Mouse (Mus musculus): ENCODE data around the gene Znrf4. TPM values are rescaled to one million over a fixed set of nuclear protein-coding genes. Genes with fewer than 3 reads are reported as not detected.

The Znrf4 gene
- polyA plus RNA-seq, 1 experiment from 2014 or later = not detected

Other genes with a start within 250 kb of the Znrf4 start
- gene Ticam1, start 235.6 kb downstream of the Znrf4 start, polyA plus RNA-seq (2015; fragmentation: Nextera tagmentation; extraction: Ambion mirVana) = 11.3 and 13.3 TPM in 2 replicates
- gene Plin3, start 219.6 kb downstream of the Znrf4 start, polyA plus RNA-seq (2015; fragmentation: Nextera tagmentation; extraction: Ambion mirVana) = 153 and 195 TPM in 2 replicates
- gene Arrdc5, start 212.1 kb downstream of the Znrf4 start, polyA plus RNA-seq (2015; fragmentation: Nextera tagmentation; extraction: Ambion mirVana) = not detected in 2 replicates
- gene Uhrf1, start 209.1 kb downstream of the Znrf4 start, polyA plus RNA-seq (2015; fragmentation: Nextera tagmentation; extraction: Ambion mirVana) = 124 and 125 TPM in 2 replicates
- 25.1 and 27.5 TPM in 2 replicates for gene Kdm4b, start 186.4 kb downstream of the Znrf4 start, polyA plus RNA-seq (2015; fragmentation: Nextera tagmentation; extraction: Ambion mirVana)
- gene Ptprs, start 35.9 kb downstream of the Znrf4 start, polyA plus RNA-seq (2015; fragmentation: Nextera tagmentation; extraction: Ambion mirVana) = 56.3 and 56.8 TPM in 2 replicates
- gene Gm20219, start 42.0 kb upstream of the Znrf4 start, polyA plus RNA-seq (2015; fragmentation: Nextera tagmentation; extraction: Ambion mirVana) = 1.3 and 1.4 TPM in 2 replicates
- 66.7 and 74.7 TPM in 2 replicates for gene Safb2, start 72.2 kb upstream of the Znrf4 start, polyA plus RNA-seq (2015; fragmentation: Nextera tagmentation; extraction: Ambion mirVana)
- 79.3 and 86.2 TPM in 2 replicates for gene Safb, start 72.4 kb upstream of the Znrf4 start, polyA plus RNA-seq (2015; fragmentation: Nextera tagmentation; extraction: Ambion mirVana)
- gene 2410015M20Rik, start 97.3 kb upstream of the Znrf4 start, polyA plus RNA-seq (2015; fragmentation: Nextera tagmentation; extraction: Ambion mirVana) = 283 and 287 TPM in 2 replicates
- 1,919 and 1,958 TPM in 2 replicates for gene Rpl36, start 101.0 kb upstream of the Znrf4 start, polyA plus RNA-seq (2015; fragmentation: Nextera tagmentation; extraction: Ambion mirVana)
- 62.6 and 70.0 TPM in 2 replicates for gene Lonp1, start 114.5 kb upstream of the Znrf4 start, polyA plus RNA-seq (2015; fragmentation: Nextera tagmentation; extraction: Ambion mirVana)
- 0.48 and 0.68 TPM in 2 replicates for gene Catsperd, start 115.7 kb upstream of the Znrf4 start, polyA plus RNA-seq (2015; fragmentation: Nextera tagmentation; extraction: Ambion mirVana)
- 73.5 and 76.2 TPM in 2 replicates for gene Ranbp3, start 160.9 kb upstream of the Znrf4 start, polyA plus RNA-seq (2015; fragmentation: Nextera tagmentation; extraction: Ambion mirVana)
- 471 and 522 TPM in 2 replicates for gene Ndufa11, start 205.3 kb upstream of the Znrf4 start, polyA plus RNA-seq (2015; fragmentation: Nextera tagmentation; extraction: Ambion mirVana)
- gene Vmac, start 205.6 kb upstream of the Znrf4 start, polyA plus RNA-seq (2015; fragmentation: Nextera tagmentation; extraction: Ambion mirVana) = 14.3 and 15.2 TPM in 2 replicates
- gene Nrtn, start 245.1 kb upstream of the Znrf4 start, polyA plus RNA-seq (2015; fragmentation: Nextera tagmentation; extraction: Ambion mirVana) = 9.9 and 10.7 TPM in 2 replicates